Mouse (Mus musculus) neutrophil, adult 5-6 weeks (primary cell): ENCODE measurements around the gene Gm20388. TPM values are rescaled to one million over a fixed set of nuclear protein-coding genes. Genes with fewer than 3 reads are reported as not detected.
A peak's percentile ranks its signal among the peaks of the same experiment; 100 is the strongest.

Source experiments
- ATAC-seq: fragments of 151-379, 151-347 bp; 2 replicates; pipeline ENCODE4 v1.8.0; 2017; ENCODE audit warnings: mild to moderate bottlenecking, moderate TSS enrichment; ENCODE audit not compliant: insufficient number of reproducible peaks, poor library complexity, low FRiP score, severe bottlenecking; ENCODE audit errors: extremely low read depth
- total RNA-seq: library from RNA; stranded (forward); fragments of 200-1000 nt; gene quantifications from 2 replicates; pipeline ENCODE4 v1.2.3, GENCODE M21; 2017

The Gm20388 gene
- total RNA-seq, 1 experiment from 2014 or later: 10.8 TPM

- ATAC-seq: no peak
Measured at GRCm38 (mm10) chr8:121461192-121461591, 1550.6 kb downstream of the Gm20388 start.

DNA sequence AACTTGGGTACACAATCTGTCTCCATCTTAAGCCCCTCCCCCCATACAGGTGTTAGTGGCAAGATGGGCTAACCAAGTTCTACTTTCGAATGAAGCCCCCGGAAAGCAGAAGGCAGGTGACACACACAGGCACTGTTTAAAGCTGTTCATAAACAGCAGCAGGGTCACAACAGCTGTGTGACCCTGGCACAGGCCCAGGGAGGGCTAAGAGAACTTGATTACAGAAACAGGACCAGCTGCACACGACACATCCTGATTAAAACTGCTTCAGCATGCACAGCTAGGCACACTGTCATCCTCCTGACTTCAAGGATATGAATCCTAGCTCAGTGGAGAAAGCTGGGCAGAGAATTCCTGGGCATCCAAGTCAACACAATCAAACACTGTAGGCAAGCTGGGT is 1551.5 kb downstream of the Gm20388 start:
- no peak for ATAC-seq

GRCm38 (mm10) chr8:121468083-121469071 is 1557.7 kb downstream of the Gm20388 start:
- ATAC-seq: no peak

GRCm38 (mm10) chr8:121474161-121474897 is 1563.7 kb downstream of the Gm20388 start:
- ATAC-seq: no peak

DNA sequence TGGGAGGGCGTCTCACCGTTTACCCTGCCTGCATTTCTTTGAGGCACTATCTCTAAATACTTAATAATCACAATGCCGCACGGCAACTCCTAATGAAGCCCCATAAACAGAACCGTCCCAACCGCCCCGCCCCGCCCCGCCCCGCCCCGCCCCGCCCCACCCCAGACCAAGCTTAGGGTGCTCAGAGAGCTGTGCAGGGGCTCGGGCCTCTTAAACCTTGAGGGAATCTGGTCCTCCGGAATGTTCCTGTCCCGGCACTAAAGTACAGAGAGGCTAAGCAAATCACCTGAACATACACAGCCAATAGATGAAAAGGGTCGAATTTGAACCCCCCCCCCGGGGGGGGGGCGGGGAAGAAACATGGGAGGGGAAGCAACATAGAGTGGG is 1564.2 kb downstream of the Gm20388 start:
- no peak for ATAC-seq

GRCm38 (mm10) chr8:121477851-121478547 is 1567.4 kb downstream of the Gm20388 start:
- ATAC-seq: no peak

DNA sequence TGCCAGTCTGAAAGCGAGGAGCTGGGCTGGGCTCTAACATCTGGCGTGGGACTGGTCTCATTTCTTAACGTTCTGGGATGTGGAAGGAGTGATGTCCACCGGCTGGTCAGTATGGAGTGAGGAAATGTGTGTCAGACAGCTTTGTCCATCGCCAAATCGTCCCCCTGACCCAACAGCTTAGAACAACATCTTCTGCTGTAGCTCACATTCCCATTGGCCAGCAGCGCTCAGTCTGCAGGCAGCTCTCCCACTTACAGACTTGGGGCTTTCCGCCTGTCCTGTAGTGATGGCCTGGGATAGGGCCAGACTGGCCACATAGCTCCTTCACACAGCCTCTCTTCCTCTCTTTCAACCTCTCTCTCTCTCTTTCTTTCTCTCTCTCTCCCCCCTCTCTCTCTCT is 1568.5 kb downstream of the Gm20388 start:
- no peak for ATAC-seq

- no peak for ATAC-seq
Measured at GRCm38 (mm10) chr8:121480411-121481031, 1569.9 kb downstream of the Gm20388 start.

DNA sequence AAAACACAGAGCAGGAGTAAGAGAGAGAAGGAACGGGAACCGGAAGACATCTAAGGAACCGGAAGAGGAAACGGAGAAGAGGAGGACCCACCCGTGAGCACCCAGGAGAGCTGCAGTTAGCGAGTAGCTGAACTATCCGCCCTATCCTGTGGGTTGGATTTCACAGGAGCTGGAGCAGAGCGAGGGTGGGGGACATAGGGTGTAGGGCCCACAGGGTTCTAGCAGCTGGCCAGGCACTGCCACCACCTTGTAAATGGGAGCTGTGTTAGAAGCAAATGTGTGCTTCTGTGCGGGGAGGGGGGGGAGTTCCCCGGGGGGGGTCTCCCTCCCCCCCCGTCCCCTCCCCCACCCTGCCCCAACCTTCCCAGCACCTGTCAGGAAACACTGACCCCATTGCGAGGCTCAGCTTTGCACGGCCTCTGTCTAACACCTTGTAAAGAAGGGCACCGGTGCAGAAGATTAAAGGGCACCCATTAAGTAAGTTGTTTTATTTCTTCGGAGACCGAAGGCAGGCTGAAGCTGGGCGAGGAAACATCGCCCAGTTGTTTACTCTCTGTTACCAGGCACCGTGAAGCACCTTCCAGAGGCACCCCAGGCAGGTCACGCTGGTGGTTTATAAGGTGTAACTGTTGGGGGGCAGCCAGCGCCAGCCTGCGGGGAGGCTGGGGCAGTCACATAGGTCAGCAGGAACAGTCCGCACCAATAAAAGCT is 1573.6 kb downstream of the Gm20388 start:
- no peak for ATAC-seq

DNA sequence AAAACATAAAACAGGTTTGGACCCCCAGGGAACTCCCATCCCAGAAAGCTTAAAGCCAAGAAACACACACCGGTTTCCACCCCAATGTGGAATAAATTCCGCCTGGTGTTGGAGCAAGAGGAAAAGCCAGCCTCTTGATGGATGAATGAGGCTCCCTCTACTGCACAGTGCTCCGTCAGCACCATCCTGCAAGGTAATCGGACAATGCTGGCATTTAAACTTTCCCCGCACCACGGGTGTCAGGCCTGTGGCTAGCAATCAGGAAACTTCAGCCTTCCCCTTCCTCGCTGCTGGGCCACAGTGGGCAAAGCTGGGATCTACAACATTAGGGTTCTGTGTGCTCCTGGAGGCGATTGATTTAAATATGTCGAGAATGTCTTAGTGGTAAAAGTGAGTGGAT is 1581.0 kb downstream of the Gm20388 start:
- ATAC-seq: no peak

DNA sequence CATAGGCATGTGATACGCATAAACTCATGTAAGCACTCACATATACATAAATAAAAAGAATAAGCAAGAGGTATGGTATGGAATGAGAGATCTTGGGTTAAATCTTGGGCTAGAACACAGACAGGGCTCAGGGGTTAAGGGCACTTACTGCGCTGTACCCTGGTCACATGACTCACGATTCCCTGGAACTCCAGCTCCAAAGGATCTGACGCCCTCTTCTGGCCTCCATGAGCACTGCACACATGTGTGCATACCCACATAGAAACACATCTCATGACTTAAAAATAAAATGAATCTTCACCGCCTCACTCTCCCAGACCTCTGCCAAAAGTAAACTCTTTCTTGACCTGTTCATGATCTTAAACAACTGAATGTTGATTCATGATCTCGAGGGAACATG is 1587.0 kb downstream of the Gm20388 start:
- no peak for ATAC-seq

- no peak for ATAC-seq
Measured at GRCm38 (mm10) chr8:121511751-121512150, 1601.1 kb downstream of the Gm20388 start.

DNA sequence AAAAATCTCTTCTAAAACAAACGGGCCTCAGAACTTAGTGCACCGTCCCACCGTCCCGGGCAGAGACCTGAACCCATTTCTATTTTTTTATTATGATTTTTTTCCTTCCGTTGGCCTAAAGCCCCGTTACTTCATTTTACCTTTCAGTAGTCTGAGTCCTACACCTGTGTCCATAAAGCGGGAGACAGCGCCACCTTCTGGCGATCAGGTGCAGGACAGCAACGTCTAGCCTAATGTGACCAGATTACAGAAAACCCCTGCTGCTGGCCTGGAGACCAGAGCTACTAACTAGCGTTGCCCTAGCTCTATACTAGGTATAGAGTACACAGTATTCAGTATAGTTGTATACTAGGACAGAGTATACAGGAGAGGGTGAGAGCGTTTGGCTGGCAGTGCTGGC is 1602.8 kb downstream of the Gm20388 start:
- peak; percentile 34; the same call in 1 of the 2 replicates for ATAC-seq

DNA sequence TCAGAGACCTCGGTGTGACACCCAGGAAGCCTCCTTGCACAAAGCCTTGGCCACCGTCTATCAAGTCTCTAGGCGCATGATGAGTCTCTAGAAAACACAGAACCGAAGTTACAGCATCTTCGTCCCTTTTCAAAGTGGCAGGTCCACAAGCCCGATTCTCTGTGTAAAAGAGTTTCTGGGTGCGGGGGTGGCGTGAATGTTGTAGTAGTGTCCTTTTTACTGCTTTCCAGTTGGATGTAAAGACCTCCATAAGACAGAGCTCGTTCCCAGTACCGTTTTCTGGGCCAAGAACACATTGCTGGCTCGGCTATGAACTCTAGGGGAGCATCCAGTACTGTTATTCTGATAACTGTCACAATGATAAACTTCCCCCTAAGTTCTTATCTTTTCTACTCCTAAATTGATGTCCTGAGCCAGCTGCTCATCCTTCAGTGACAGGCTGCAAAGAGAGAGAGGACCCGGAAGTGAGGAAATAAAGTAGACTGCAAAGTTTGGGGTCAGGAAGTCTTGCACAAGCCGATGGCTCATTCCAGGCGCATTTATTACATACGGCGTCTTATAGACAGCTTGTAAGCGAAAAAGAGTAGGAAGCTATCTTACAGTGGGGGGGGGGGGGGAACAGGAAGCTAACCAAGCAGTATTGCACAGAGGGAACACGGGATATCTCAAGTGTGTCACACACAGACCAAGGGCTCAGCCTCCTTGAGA is 1614.6 kb downstream of the Gm20388 start:
- ATAC-seq: no peak

DNA sequence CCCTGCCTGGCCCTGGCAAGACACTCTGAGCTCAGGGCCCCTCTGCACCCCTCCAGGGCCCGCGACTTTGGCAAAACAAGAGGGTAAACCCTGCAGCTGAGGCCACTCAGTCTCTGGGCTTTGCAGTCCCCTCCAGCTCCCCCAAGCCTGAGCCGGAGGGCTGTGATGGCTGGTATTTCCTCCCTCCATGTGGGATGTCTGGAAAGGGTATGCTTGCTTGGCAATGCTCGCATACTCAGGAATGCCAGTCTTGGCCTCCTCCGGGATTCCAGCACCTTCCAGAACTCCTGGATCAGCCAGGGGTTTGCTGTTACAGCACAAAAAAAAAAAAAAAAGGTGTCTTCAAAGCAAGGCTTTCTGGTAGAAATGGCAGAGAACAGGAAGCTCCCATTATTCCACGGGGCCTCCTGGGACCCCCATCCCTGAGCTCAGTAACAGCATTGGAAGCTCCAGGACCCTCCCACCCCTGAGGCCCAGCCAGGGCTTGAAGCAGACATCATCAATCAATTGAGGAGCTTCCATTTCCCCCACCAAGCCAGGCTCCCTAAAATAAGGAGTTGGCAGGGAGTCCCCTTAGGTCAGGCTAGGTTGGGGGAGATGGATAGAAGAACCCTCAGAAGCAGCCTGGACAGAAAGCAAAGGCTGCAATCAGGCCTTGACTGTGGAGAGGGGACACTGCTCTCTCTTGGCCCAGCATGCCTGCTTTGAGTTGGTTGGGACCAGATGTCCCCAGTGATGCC is 1616.3 kb downstream of the Gm20388 start:
- ATAC-seq: no peak

DNA sequence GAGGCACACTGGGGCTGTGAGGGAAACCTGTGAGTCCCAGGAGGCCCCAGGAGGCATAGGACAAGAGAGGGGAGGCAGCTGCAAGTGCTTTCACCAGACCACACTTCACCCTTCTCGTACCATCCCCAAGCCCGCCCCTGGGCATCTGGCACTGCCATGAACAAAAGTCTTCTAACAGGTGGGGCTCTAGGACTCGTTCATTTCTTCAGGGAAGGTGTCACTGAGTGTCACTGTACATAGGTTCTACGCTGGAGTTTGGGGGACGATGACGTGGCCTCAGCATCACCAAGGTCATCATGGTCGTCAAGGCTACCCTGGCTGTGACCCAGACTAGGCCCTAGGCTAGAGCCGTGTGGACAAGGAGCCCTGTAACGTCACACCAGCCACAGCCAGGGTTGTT is 1617.1 kb downstream of the Gm20388 start:
- no peak for ATAC-seq

DNA sequence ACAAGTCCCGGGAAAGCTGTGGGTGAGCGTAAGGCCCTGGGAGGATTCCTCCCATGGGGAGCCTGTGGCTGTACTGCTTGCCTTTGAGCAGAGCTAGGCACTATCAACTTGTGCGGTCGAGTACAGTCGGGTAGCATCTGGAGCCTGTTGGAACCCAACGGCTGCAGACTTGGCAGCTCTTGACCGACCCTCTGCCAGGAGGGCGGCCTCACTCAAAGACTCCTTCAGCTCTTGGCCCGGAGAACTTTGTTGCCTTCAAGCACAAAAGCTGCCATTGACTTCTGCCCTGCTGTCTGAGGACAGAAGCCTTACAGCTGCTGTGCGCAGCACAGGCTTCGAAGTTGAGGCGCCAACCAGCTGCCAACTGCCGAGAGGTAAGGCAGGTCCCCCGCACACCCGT is 1618.1 kb downstream of the Gm20388 start:
- ATAC-seq: no peak
